26 mouse cellular contexts compared by ENCODE assay signal in genomic region chr13:76850412-76851054, GRCm38 (mm10).
A peak's percentile ranks its signal among the peaks of the same experiment; 100 is the strongest.
DNase-seq lines count a peak whose midpoint lies in the region; ATAC-seq and TF ChIP-seq lines count a peak whose summit lies in the region.
"Had no signal": no experiment of that assay in that cellular context is flagged by ENCODE, and none has a peak within 500 bp of the region (broad histone marks: within the 10 kb centered on the region; RNA-seq: fewer than 3 reads in every experiment).

No protein-coding gene starts in this region.

- TF ChIP-seq EP300 in lung, postnatal 0 days (IDR thresholded peaks at IDR 0.05): no peak

- peak overlapping the region; percentile 49 for H3K27ac ChIP-seq in forebrain, embryonic 10.5 days
- no peak overlapping the region for H3K27ac ChIP-seq in forebrain, postnatal 0 days (ENCODE audit: low read depth, low read length)
- H3K27ac ChIP-seq in midbrain, embryonic 14.5 days (replicated peaks; ENCODE audit: low read depth, low read length): no peak overlapping the region
- no peak overlapping the region for H3K27ac ChIP-seq in midbrain, embryonic 11.5 days (ENCODE audit: low read depth, low read length)
- no peak overlapping the region for H3K27ac ChIP-seq in forebrain, embryonic 13.5 days
- no peak overlapping the region for H3K27ac ChIP-seq in midbrain, embryonic 16.5 days (ENCODE audit: low read length)
- H3K27ac ChIP-seq in lung, postnatal 0 days (ENCODE audit: low read length): no peak overlapping the region
- H3K27ac ChIP-seq: heart, embryonic 15.5 days; liver, embryonic 14.5 days; neural tube, embryonic 12.5 days; stomach, embryonic 15.5 days had no signal

- H3K27me3 ChIP-seq in forebrain, embryonic 10.5 days (ENCODE audit: poor library complexity, severe bottlenecking): no peaks in the 10 kb centered on the region
- no peaks in the 10 kb centered on the region for H3K27me3 ChIP-seq in forebrain, postnatal 0 days (ENCODE audit: insufficient read depth, low read length)
- no peaks in the 10 kb centered on the region for H3K27me3 ChIP-seq in midbrain, embryonic 14.5 days (ENCODE audit: control insufficient read depth, insufficient read depth, low read length)
- H3K27me3 ChIP-seq in midbrain, embryonic 11.5 days (ENCODE audit: control insufficient read depth, insufficient read depth, low read length): no peaks in the 10 kb centered on the region
- H3K27me3 ChIP-seq in forebrain, embryonic 13.5 days: no peaks in the 10 kb centered on the region; the same call in 1 of the 2 replicates
- no peaks in the 10 kb centered on the region for H3K27me3 ChIP-seq in midbrain, embryonic 16.5 days (ENCODE audit: control insufficient read depth, insufficient read depth, low read depth, low read length)
- no peaks in the 10 kb centered on the region for H3K27me3 ChIP-seq in lung, postnatal 0 days (replicated peaks; ENCODE audit: insufficient read depth, low read length)
- H3K27me3 ChIP-seq: heart, embryonic 15.5 days; neural tube, embryonic 12.5 days; stomach, embryonic 15.5 days had no signal

- no peak overlapping the region for H3K4me3 ChIP-seq in forebrain, embryonic 10.5 days
- no peak overlapping the region for H3K4me3 ChIP-seq in forebrain, postnatal 0 days (ENCODE audit: low read depth, low read length)
- no peak overlapping the region for H3K4me3 ChIP-seq in midbrain, embryonic 14.5 days (replicated peaks; ENCODE audit: low read depth, low read length)
- H3K4me3 ChIP-seq in midbrain, embryonic 11.5 days (ENCODE audit: low read depth, low read length): no peak overlapping the region
- no peak overlapping the region for H3K4me3 ChIP-seq in forebrain, embryonic 13.5 days
- no peak overlapping the region for H3K4me3 ChIP-seq in midbrain, embryonic 16.5 days (ENCODE audit: low read depth, low read length)
- no peak overlapping the region for H3K4me3 ChIP-seq in lung, postnatal 0 days (ENCODE audit: low read depth, low read length)
- H3K4me3 ChIP-seq: heart, embryonic 15.5 days; myocyte; neural tube, embryonic 12.5 days; stomach, embryonic 15.5 days had no signal

- peaks cover 43% of the 10 kb centered on the region for H3K4me1 ChIP-seq in forebrain, embryonic 10.5 days
- H3K4me1 ChIP-seq in forebrain, postnatal 0 days (ENCODE audit: insufficient read depth): no peaks in the 10 kb centered on the region
- no peaks in the 10 kb centered on the region for H3K4me1 ChIP-seq in midbrain, embryonic 14.5 days (ENCODE audit: control insufficient read depth, insufficient read depth, low read length)
- peaks cover 7% of the 10 kb centered on the region; the same call in 1 of the 2 replicates for H3K4me1 ChIP-seq in midbrain, embryonic 11.5 days (ENCODE audit: control insufficient read depth, insufficient read depth, low read length)
- peaks cover 16% of the 10 kb centered on the region for H3K4me1 ChIP-seq in forebrain, embryonic 13.5 days
- H3K4me1 ChIP-seq in midbrain, embryonic 16.5 days (ENCODE audit: control insufficient read depth, insufficient read depth, low read length): peaks cover 4% of the 10 kb centered on the region; the same call in 1 of the 2 replicates
- H3K4me1 ChIP-seq in lung, postnatal 0 days (ENCODE audit: insufficient read depth, low read depth, low read length): no peaks in the 10 kb centered on the region
- H3K4me1 ChIP-seq: neural tube, embryonic 12.5 days; stomach, embryonic 15.5 days had no signal

- H3K9ac ChIP-seq in forebrain, postnatal 0 days: no peak overlapping the region
- no peak overlapping the region for H3K9ac ChIP-seq in midbrain, embryonic 14.5 days (replicated peaks; ENCODE audit: low read length)
- no peak overlapping the region for H3K9ac ChIP-seq in midbrain, embryonic 11.5 days (ENCODE audit: low read length)
- no peak overlapping the region for H3K9ac ChIP-seq in forebrain, embryonic 13.5 days
- no peak overlapping the region for H3K9ac ChIP-seq in midbrain, embryonic 16.5 days (ENCODE audit: low read depth, low read length)
- no peak overlapping the region for H3K9ac ChIP-seq in lung, postnatal 0 days (replicated peaks; ENCODE audit: low read depth)
- H3K9ac ChIP-seq: heart, embryonic 15.5 days; liver, embryonic 14.5 days; neural tube, embryonic 12.5 days; stomach, embryonic 15.5 days had no signal

- no peaks in the 10 kb centered on the region for H3K9me3 ChIP-seq in forebrain, embryonic 10.5 days
- H3K9me3 ChIP-seq in forebrain, postnatal 0 days (ENCODE audit: low read length): no peaks in the 10 kb centered on the region
- H3K9me3 ChIP-seq in midbrain, embryonic 14.5 days (ENCODE audit: control insufficient read depth, low read length): no peaks in the 10 kb centered on the region
- no peaks in the 10 kb centered on the region for H3K9me3 ChIP-seq in midbrain, embryonic 11.5 days (ENCODE audit: control insufficient read depth, low read length)
- no peaks in the 10 kb centered on the region for H3K9me3 ChIP-seq in forebrain, embryonic 13.5 days (replicated peaks)
- H3K9me3 ChIP-seq in midbrain, embryonic 16.5 days (replicated peaks; ENCODE audit: control insufficient read depth, low read length, poor library complexity, severe bottlenecking): no peaks in the 10 kb centered on the region
- H3K9me3 ChIP-seq in lung, postnatal 0 days (ENCODE audit: low read length): no peaks in the 10 kb centered on the region
- H3K9me3 ChIP-seq: G1E; heart, embryonic 15.5 days; neural tube, embryonic 12.5 days; stomach, embryonic 15.5 days had no signal

- TF ChIP-seq CTCF in forebrain, postnatal 0 days (IDR thresholded peaks at IDR 0.05; ENCODE audit: low read depth): no peak
- no peak for TF ChIP-seq CTCF in lung, postnatal 0 days (IDR thresholded peaks at IDR 0.05)

- H3K4me2 ChIP-seq in forebrain, postnatal 0 days (ENCODE audit: low read depth): no peak overlapping the region
- H3K4me2 ChIP-seq in midbrain, embryonic 14.5 days (ENCODE audit: low read length): no peak overlapping the region
- H3K4me2 ChIP-seq in midbrain, embryonic 11.5 days: no peak overlapping the region
- H3K4me2 ChIP-seq in forebrain, embryonic 13.5 days: no peak overlapping the region
- H3K4me2 ChIP-seq in midbrain, embryonic 16.5 days (ENCODE audit: low read length): no peak overlapping the region
- H3K4me2 ChIP-seq in lung, postnatal 0 days (replicated peaks; ENCODE audit: low read depth, low read length): no peak overlapping the region
- H3K4me2 ChIP-seq: heart, embryonic 15.5 days; neural tube, embryonic 12.5 days; stomach, embryonic 15.5 days had no signal

- H3K36me3 ChIP-seq in forebrain, embryonic 10.5 days (replicated peaks): no peaks in the 10 kb centered on the region
- H3K36me3 ChIP-seq in forebrain, postnatal 0 days (ENCODE audit: insufficient read depth): no peaks in the 10 kb centered on the region
- H3K36me3 ChIP-seq in midbrain, embryonic 14.5 days (ENCODE audit: control insufficient read depth, insufficient read depth, low read length): no peaks in the 10 kb centered on the region
- no peaks in the 10 kb centered on the region for H3K36me3 ChIP-seq in midbrain, embryonic 11.5 days (ENCODE audit: control insufficient read depth, insufficient read depth, low read length)
- no peaks in the 10 kb centered on the region for H3K36me3 ChIP-seq in forebrain, embryonic 13.5 days (ENCODE audit: poor library complexity, severe bottlenecking)
- no peaks in the 10 kb centered on the region for H3K36me3 ChIP-seq in midbrain, embryonic 16.5 days (ENCODE audit: control insufficient read depth, insufficient read depth, low read length)
- no peaks in the 10 kb centered on the region for H3K36me3 ChIP-seq in lung, postnatal 0 days (ENCODE audit: insufficient read depth, low read length)
- H3K36me3 ChIP-seq: G1E; heart, embryonic 15.5 days; neural tube, embryonic 12.5 days; stomach, embryonic 15.5 days had no signal

- ATAC-seq in forebrain, postnatal 0 days: no peak; the same call in 1 of the 2 replicates
- ATAC-seq in midbrain, embryonic 14.5 days (ENCODE audit: low FRiP score, low TSS enrichment): no peak
- no peak; the same call in 1 of the 2 replicates for ATAC-seq in midbrain, embryonic 11.5 days (ENCODE audit: low FRiP score)
- ATAC-seq in forebrain, embryonic 13.5 days: peak; percentile 66; the same call in 1 of the 2 replicates
- ATAC-seq in midbrain, embryonic 16.5 days: peak; percentile 73
- no peak for ATAC-seq in lung, postnatal 0 days
- ATAC-seq in activated CD4-positive, CD25-positive, alpha-beta regulatory T cell, adult 4 months: no peak
- ATAC-seq: intestine, embryonic 16.5 days had no signal

- 55% methylated on average over 7 of the region's 7 CpGs for WGBS in forebrain, embryonic 10.5 days
- 16% methylated on average over 7 of the region's 7 CpGs for WGBS in forebrain, postnatal 0 days
- WGBS in midbrain, embryonic 14.5 days: 26% methylated on average over 7 of the region's 7 CpGs
- WGBS in midbrain, embryonic 11.5 days: 54% methylated on average over 7 of the region's 7 CpGs
- WGBS in forebrain, embryonic 13.5 days: 16% methylated on average over 7 of the region's 7 CpGs
- 21% methylated on average over 7 of the region's 7 CpGs for WGBS in midbrain, embryonic 16.5 days
- WGBS in lung, postnatal 0 days: 40% methylated on average over 7 of the region's 7 CpGs

- no peak for DNase-seq in forebrain, embryonic 10.5 days (ENCODE audit: extremely low spot score, low spot score)
- DNase-seq in forebrain, postnatal 0 days: no peak
- peak; percentile 33 for DNase-seq in midbrain, embryonic 14.5 days
- DNase-seq in midbrain, embryonic 11.5 days (ENCODE audit: low spot score, missing footprints): no peak
- DNase-seq in lung, postnatal 0 days (ENCODE audit: low spot score): no peak
- DNase-seq: adrenal gland, postnatal 10 days; cerebellum, adult 11 months; cerebellum, adult 9-10 months; cerebellum, postnatal 36 days; gastrocnemius, postnatal 14 days; kidney, adult 9 months; kidney, postnatal 14 days; liver; lung, adult 2 months; lung, postnatal 14 days; right cerebral cortex, postnatal 14 days had no signal

Comparison
In these comparisons a context has a peak if more than half of its experiments do, and no peak if none do; other contexts are left out.
1. ATAC-seq: peak in forebrain, embryonic 13.5 days (single experiment) and midbrain, embryonic 16.5 days (single experiment); none in forebrain, postnatal 0 days (single experiment), midbrain, embryonic 14.5 days (single experiment), midbrain, embryonic 11.5 days (single experiment), lung, postnatal 0 days (single experiment) and activated CD4-positive, CD25-positive, alpha-beta regulatory T cell, adult 4 months (single experiment).